Mouse (Mus musculus): ENCODE data around the gene Gapdh. TPM values are rescaled to one million over a fixed set of nuclear protein-coding genes. Genes with fewer than 3 reads are reported as not detected.

The Gapdh gene
- polyA plus RNA-seq, 1 experiment from 2014 or later, result 1,983 TPM

- H3K4me3 ChIP-seq, result peak overlapping the region; percentile 82
- peak overlapping the region; percentile 96 for H3K9ac ChIP-seq
- ATAC-seq (ENCODE audit: low FRiP score, low read depth), result no peak
- WGBS, result 47% methylated on average over 7 of the region's 7 CpGs
- H3K36me3 ChIP-seq, result peaks cover 42% of the 10 kb centered on the region
- H3K27ac ChIP-seq, result peak overlapping the region; percentile 94; the same call in 1 of the 2 replicates
- no peaks in the 10 kb centered on the region for H3K9me3 ChIP-seq
- peaks cover 50% of the 10 kb centered on the region for H3K4me1 ChIP-seq
- no peaks in the 10 kb centered on the region for H3K27me3 ChIP-seq
- peak overlapping the region; percentile 96 for H3K4me2 ChIP-seq (replicated peaks)
Observed at GRCm38 (mm10) chr6:125146148-125146547, 20.1 kb downstream of the Gapdh start.

DNA sequence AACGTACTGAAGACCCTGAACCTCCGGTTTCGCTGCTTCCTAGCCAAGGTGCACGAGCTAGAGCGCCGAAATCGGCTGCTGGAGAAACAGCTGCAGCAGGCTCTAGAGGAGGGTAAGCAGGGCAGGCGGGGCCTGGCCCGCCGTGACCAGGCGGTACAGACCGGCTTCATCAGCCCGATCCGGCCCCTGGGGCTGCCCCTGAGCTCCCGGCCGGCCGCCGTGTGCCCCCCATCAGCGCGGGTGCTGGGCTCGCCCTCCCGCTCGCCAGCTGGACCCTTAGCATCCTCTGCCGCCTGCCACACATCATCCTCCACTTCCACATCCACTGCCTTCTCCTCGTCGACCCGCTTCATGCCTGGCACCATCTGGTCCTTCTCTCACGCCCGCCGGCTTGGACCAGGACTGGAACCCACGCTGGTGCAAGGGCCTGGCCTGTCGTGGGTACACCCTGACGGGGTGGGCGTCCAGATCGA is 20.8 kb downstream of the Gapdh start:
- Histone ChIP-seq H3K27me3 (no peaks in the 10 kb centered on the region), H3K9me3 (no peaks in the 10 kb centered on the region), H3K9ac (peak overlapping the region; percentile 96), H3K4me1 (peaks cover 50% of the 10 kb centered on the region), H3K27ac (peak overlapping the region; percentile 94), H3K4me3 (peak overlapping the region; percentile 82), H3K36me3 (peaks cover 42% of the 10 kb centered on the region), H3K4me2 (replicated peaks) (peak overlapping the region; percentile 96)
- 1% methylated on average over 35 of the region's 35 CpGs for WGBS
- peak; percentile 49 for ATAC-seq (ENCODE audit: low FRiP score, low read depth)

GRCm38 (mm10) chr6:125145001-125145400 is 21.3 kb downstream of the Gapdh start, which contains the start of gene Iffo1:
TSS of gene Iffo1 (plus strand) at chr6:125145241.
- H3K9me3 ChIP-seq, result no peaks in the 10 kb centered on the region
- peak within 1 kb of the TSS; percentile 96 for H3K9ac ChIP-seq
- H3K27ac ChIP-seq, result peak within 1 kb of the TSS; percentile 94
- H3K4me1 ChIP-seq, result peaks cover 50% of the 10 kb centered on the region
- WGBS, result under 1% methylated on average over 16 of the region's 16 CpGs
- peaks cover 46% of the 10 kb centered on the region for H3K36me3 ChIP-seq
- peak within 1 kb of the TSS; percentile 82 for H3K4me3 ChIP-seq
- H3K27me3 ChIP-seq, result no peaks in the 10 kb centered on the region
- ATAC-seq (ENCODE audit: low FRiP score, low read depth), result peak; percentile 90
- H3K4me2 ChIP-seq (replicated peaks), result peak within 1 kb of the TSS; percentile 96

- 83% methylated on average over 9 of the region's 9 CpGs for WGBS
- ATAC-seq (ENCODE audit: low FRiP score, low read depth), result no peak
- H3K4me3 ChIP-seq, result no peak overlapping the region
- no peaks in the 10 kb centered on the region for H3K9me3 ChIP-seq
- no peak overlapping the region for H3K27ac ChIP-seq
- peaks cover 41% of the 10 kb centered on the region for H3K4me1 ChIP-seq
- H3K36me3 ChIP-seq, result peaks cover 50% of the 10 kb centered on the region
- H3K4me2 ChIP-seq (replicated peaks), result no peak overlapping the region
- H3K27me3 ChIP-seq, result no peaks in the 10 kb centered on the region
- H3K9ac ChIP-seq, result no peak overlapping the region
Observed at GRCm38 (mm10) chr6:125143904-125144303, 22.4 kb downstream of the Gapdh start.

- H3K9ac ChIP-seq, result no peak overlapping the region
- peaks cover 33% of the 10 kb centered on the region for H3K4me1 ChIP-seq
- no peak for ATAC-seq (ENCODE audit: low FRiP score, low read depth)
- no peaks in the 10 kb centered on the region for H3K27me3 ChIP-seq
- no peak overlapping the region for H3K27ac ChIP-seq
- H3K4me3 ChIP-seq, result no peak overlapping the region
- 72% methylated on average over 3 of the region's 3 CpGs for WGBS
- no peaks in the 10 kb centered on the region for H3K9me3 ChIP-seq
- H3K4me2 ChIP-seq (replicated peaks), result no peak overlapping the region
- H3K36me3 ChIP-seq, result peaks cover 58% of the 10 kb centered on the region
Observed at GRCm38 (mm10) chr6:125143128-125143527, 23.1 kb downstream of the Gapdh start.

GRCm38 (mm10) chr6:125142436-125142835 is 23.8 kb downstream of the Gapdh start:
- Histone ChIP-seq H3K4me2 (replicated peaks) (no peak overlapping the region), H3K4me1 (peaks cover 26% of the 10 kb centered on the region), H3K9ac (no peak overlapping the region), H3K36me3 (peaks cover 65% of the 10 kb centered on the region), H3K27ac (no peak overlapping the region), H3K4me3 (no peak overlapping the region), H3K27me3 (no peaks in the 10 kb centered on the region), H3K9me3 (no peaks in the 10 kb centered on the region)
- WGBS, result 90% methylated on average over 8 of the region's 8 CpGs
- no peak for ATAC-seq (ENCODE audit: low FRiP score, low read depth)

GRCm38 (mm10) chr6:125139747-125140146 is 26.5 kb downstream of the Gapdh start:
- H3K9ac ChIP-seq, result no peak overlapping the region
- H3K36me3 ChIP-seq, result peaks cover 90% of the 10 kb centered on the region
- peaks cover 6% of the 10 kb centered on the region for H3K4me1 ChIP-seq
- H3K27ac ChIP-seq, result no peak overlapping the region
- no peak overlapping the region for H3K4me2 ChIP-seq (replicated peaks)
- H3K4me3 ChIP-seq, result no peak overlapping the region
- ATAC-seq (ENCODE audit: low FRiP score, low read depth), result no peak
- WGBS, result 88% methylated on average over 7 of the region's 7 CpGs
- H3K9me3 ChIP-seq, result no peaks in the 10 kb centered on the region
- no peaks in the 10 kb centered on the region for H3K27me3 ChIP-seq

GRCm38 (mm10) chr6:125137002-125137671 is 29.1 kb downstream of the Gapdh start:
- no peaks in the 10 kb centered on the region for H3K9me3 ChIP-seq
- 91% methylated on average over 19 of the region's 19 CpGs for WGBS
- no peak overlapping the region for H3K27ac ChIP-seq
- no peaks in the 10 kb centered on the region for H3K27me3 ChIP-seq
- H3K36me3 ChIP-seq, result peaks cover 90% of the 10 kb centered on the region
- no peak overlapping the region for H3K9ac ChIP-seq
- no peak overlapping the region for H3K4me2 ChIP-seq (replicated peaks)
- no peak for ATAC-seq (ENCODE audit: low FRiP score, low read depth)
- no peak overlapping the region for H3K4me3 ChIP-seq
- peaks cover 15% of the 10 kb centered on the region for H3K4me1 ChIP-seq

- ATAC-seq (ENCODE audit: low FRiP score, low read depth), result no peak
- no peaks in the 10 kb centered on the region for H3K27me3 ChIP-seq
Observed at GRCm38 (mm10) chr6:125132470-125132869, 33.8 kb downstream of the Gapdh start.

DNA sequence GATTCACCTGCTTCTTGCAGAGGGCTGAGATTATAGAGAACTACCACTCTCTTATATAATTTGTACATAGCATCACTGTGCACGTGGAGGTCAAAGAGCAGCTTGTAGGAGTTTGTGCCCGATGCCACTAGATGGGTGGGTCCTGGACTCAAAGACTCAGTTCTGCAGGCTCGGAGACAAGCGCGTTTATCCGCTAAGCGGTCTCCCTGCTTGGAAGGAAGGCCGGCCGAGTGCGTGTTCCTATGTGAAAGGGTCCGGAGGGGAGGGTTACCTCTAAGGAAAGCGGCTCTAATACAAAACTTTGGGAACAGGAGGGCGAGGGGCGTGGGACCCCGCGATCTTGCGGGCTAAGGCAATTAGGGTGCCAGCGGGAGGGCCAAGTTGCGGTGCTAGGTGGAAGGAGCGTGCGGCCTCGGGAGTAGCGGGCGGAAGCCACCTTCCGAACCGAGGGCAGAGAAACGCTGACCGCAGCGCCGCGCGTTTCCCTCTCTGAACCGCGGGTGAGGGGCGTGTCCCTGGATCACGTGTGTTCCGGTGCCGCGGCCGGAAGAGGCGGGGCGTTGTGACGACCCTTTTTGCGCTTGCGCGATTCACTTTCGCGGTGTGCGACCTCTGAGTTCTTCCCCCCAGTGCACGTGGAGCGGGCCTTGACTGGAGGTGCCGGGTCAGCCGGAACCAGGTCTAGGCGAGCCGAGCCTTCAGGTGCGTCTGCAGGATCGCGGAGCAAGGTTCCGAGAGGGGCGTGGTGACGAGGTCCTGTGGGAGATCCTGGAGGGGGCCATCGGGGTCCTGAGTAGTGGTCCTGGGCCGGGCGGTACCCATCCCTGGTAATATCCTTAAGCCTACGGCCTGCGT is 34.7 kb downstream of the Gapdh start, which contains the start of gene Nop2:
Nop2 (plus strand) TSS at position 608 of the 855 bp plus-strand sequence.
- H3K4me2 ChIP-seq (replicated peaks), result peak within 1 kb of the TSS; percentile 92
- peak within 1 kb of the TSS; percentile 93 for H3K9ac ChIP-seq
- H3K4me3 ChIP-seq, result peak within 1 kb of the TSS; percentile 90
- H3K4me1 ChIP-seq, result peaks cover 18% of the 10 kb centered on the region
- peak; percentile 95 for ATAC-seq (ENCODE audit: low FRiP score, low read depth)
- no peaks in the 10 kb centered on the region for H3K9me3 ChIP-seq
- H3K27me3 ChIP-seq, result no peaks in the 10 kb centered on the region
- H3K27ac ChIP-seq, result peak within 1 kb of the TSS; percentile 80
- under 1% methylated on average over 66 of the region's 66 CpGs for WGBS
- H3K36me3 ChIP-seq, result peaks cover 72% of the 10 kb centered on the region

More at GRCm38 (mm10) chr6:125132470-125132869, 33.8 kb downstream of the Gapdh start:
- Histone ChIP-seq H3K4me3 (peak overlapping the region; percentile 90), H3K36me3 (peaks cover 72% of the 10 kb centered on the region), H3K4me1 (peaks cover 18% of the 10 kb centered on the region), H3K27ac (no peak overlapping the region), H3K9me3 (no peaks in the 10 kb centered on the region), H3K4me2 (replicated peaks) (peak overlapping the region; percentile 92), H3K9ac (peak overlapping the region; percentile 93)
- WGBS, result 7% methylated on average over 11 of the region's 11 CpGs

- Histone ChIP-seq H3K36me3 (peaks cover 73% of the 10 kb centered on the region), H3K9ac (no peak overlapping the region), H3K9me3 (no peaks in the 10 kb centered on the region), H3K4me1 (peaks cover 18% of the 10 kb centered on the region), H3K27ac (no peak overlapping the region), H3K27me3 (no peaks in the 10 kb centered on the region), H3K4me3 (no peak overlapping the region), H3K4me2 (replicated peaks) (no peak overlapping the region)
- ATAC-seq (ENCODE audit: low FRiP score, low read depth), result no peak
- WGBS, result 90% methylated on average over 20 of the region's 20 CpGs
Observed at GRCm38 (mm10) chr6:125129710-125130402, 36.4 kb downstream of the Gapdh start.

Data from limb, embryonic 13.5 days (tissue).